Mouse (Mus musculus) kidney, postnatal 14 days (tissue): ENCODE results near the gene Grm4.

Experiments used
- DNase-seq: peaks from one replicate; pipeline ENCODE4 v3.0.0; 2022; ENCODE audit warnings: mixed read lengths

The Grm4 gene

DNA sequence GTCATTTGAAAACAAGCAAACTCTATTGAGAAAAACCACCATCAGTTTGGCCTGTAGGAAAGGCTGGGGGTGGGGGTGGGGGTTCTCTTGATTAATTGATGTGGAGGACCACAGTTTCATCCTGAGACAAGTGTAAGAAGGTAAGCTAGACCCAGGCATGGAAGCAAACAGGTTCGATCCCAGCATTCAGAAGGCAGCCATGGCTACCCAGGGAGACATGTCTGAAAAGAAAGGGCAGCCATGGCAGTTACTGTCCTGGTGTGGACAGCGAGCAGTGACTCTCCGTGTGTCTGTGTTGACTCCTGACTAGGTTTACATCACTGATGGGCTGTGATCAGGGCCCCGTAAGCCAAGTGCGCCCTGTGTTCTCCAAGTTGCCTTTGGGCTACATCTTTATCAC lies at the start of gene Grm4:
Gene Grm4, minus strand, starts transcription at position 101 of the 400 bp plus-strand sequence.
- no peak for DNase-seq

DNA sequence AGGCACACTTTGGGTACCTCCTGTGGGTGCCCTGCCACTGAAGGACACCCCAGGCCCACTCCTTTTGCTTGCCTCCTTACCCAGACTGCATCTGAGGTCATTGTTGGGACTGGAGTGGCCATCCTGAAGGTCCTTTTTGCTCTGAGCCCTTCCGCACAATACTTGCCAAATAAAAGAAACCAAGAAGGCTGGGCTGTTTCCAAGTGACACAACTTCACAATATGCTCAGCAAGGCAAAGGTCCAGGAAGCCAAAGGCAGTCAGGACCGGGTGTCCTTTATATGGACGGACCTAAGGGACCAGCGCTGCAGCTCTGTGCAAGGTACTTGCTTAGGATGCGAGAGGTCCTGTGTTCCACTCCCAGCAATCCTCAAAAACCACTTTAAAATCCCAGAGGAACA lies 47.0 kb upstream of the Grm4 start:
- no peak for DNase-seq

DNA sequence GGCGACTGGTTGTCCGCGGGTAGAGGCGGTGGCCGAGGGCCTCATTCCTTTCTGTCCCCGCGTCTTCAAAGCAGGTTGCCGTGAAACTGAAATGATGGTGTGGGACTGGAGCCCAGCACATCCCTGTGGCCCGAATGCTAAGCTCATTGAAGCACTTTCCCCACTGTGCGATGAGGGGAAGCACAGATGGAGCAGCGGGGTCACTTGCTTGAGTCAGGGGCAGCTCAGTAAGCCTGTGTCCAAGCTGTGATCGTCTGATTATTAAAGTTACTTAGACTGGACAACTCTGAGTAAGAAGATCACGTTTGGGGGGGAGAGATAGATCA lies 44.7 kb upstream of the Grm4 start:
- no peak for DNase-seq

DNA sequence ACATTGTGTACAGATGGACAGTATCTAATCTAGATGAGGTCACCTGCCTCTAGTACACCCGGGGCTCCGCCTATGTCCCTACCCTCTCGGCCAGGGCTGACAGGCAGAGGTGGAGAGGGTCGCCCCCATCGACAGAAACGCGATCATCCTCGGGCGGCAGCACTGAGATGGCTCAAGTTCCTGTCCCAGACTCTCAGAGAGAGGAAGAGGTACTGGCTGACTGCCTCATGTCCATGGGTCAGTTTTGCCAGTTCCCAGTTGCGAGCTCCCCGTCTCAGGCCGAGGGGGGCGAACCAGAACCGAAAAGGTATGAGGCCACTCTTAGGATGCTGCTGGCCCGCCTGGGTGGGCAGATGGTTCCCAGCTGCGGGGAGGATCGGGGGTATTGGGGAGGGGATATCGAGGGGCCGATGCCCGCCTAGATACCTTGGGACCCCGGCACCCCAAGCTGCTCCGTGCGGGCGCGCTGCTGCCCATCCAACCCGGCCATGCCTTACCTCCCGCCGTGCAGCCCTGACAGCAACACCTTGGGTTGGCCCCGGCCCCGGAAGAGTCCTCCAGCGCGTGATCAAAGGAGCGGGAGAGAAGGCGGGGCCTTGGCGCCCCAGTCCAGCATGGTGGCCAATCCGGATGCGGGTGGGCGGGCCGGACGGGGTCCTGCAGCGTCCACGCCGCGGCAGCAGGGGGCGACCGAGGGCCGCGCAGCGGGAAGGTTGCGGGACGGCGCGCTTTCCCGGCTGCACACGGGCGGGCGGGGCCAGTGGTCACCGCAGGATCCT lies 44.1 kb upstream of the Grm4 start, which contains the start of gene AI413582:
Gene AI413582, minus strand, starts transcription at position 594 of the 779 bp plus-strand sequence.
- DNase-seq = peak; percentile 97

DNA sequence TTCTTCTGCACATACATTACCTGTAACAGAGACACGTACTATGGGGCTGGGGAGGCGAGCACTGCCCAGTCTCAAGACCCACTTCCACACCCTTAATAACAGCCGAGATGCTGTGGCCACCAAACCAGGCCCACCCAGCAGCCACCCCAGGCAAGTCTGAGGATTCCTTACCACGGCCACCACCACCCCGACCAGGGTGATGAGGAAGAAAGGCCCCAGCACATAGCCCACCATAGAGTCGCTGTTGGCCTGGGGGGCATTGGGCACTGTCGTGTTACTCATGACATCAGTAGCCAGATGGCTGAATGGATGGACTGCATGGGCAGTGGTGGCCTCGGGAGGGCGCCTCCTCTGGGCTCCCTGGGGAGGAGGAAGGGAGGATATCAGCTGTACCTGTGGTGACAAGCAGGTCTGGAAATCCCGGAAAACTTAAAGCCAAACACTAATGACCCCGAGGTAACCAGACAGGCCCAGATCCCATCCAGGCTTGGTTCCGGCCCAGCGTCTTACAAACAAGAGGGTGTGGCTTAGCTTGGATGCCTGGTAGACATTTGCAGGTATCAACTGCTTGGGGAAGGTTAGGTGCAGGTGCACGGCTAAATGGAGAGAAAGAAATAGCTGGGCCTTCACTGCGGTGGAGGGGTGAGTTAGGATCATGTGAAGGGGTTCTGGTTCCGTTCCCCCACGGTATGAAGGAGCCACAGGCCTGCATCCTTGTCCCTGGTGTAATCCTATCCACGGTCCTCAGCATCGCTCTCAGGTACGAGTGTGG lies 43.4 kb upstream of the Grm4 start:
- DNase-seq = no peak

DNA sequence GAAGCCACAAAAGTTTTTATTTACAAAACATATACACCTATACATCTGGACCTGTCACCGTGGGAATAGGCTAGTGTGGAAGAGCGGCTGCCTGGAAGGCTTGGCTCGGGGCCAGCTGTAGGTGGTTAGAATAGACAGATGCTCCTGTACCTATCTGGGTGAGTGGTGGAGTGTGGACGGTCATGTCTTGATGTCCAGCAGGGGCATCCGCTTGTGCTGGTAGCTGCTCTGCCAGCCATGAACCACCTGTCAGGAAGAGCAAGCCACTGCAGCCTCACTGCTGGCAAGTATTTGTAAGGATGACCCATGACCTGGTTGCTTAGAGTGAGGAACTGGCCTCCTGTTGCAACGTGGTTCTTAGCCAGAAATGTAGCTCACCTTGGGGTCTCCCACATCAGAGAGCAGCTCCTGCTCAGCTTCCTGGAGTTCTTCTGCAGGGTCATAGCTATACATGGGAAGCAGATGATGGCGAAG lies 42.6 kb upstream of the Grm4 start:
- no peak for DNase-seq

DNA sequence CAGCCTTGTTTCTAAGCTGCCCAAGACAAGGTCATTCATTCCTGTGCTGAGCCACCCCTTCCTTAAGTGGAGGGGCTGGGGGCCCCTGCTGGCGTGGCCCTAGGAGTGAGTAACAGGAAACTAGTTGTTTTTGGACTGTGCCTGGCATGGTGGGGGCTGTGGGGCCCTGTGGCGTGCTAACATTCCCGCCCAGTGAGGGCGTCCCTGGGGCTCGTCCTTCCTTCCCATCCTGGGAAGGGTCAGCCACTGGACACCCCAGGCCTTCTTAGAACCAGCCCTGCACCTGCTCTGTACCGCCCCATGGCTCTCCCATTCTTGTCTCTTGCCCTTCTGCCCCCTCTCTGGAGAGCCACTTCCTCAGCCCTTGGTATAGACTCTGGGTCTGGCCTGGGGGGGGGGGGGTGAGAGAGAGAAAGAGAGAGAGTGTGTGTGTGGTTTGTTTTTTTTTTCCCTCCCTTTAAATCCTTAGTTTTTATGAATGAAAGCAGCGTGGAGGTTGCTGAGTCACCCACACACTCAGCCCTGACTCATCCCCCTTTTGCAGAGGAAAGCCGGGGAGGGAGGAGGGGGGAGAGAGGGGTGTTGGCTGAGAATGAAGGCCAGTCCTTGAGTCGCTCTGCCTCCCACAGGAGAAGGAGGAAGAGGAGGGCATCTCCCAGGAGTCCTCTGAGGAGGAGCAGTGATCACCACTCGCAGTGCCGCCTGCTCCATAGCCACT lies 40.8 kb upstream of the Grm4 start:
- no peak for DNase-seq

DNA sequence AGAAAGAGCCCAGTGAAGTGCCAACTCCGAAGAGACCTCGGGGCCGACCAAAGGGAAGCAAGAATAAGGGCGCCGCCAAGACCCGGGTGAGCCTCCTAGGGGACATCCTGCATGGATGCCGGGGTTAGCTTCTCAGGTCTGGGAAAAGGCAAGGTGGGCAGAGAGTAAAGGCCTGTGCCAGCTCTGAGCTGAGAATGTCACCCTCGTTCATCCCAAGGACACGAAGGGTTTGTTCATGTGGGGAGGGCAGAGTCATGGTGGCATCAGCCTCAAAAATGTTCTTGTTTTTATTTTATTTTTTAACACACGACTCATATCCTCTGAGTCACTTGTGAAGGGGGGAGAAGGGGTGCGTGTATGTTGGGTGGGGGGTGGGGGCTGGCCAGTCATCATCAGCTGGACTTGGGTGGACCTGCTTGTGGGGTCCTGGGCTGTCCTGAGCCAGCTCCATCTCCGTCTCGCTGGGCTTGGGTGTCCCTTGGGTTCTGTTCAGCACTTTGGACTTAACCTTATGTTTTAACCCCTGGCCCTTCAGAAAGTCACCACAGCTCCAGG lies 39.8 kb upstream of the Grm4 start:
- no peak for DNase-seq

DNA sequence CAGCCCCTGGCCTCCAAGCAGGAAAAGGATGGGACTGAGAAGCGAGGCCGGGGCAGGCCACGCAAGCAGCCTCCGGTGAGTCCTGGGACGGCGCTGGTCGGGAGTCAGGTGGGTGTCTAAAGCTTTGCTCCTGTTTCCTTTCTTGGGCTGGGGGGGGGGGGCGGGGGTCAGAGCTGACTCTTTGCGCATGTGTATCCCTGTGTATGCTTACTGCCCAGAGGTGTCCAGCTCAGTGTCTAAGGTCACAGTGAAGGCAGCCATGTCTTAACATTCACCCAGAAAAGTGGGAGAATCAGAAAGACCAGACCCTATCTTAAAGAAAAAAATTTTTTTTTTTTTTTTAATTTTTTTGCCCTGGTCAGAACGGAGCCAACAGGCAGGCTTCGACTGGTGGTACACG lies 38.4 kb upstream of the Grm4 start:
- DNase-seq = no peak

DNA sequence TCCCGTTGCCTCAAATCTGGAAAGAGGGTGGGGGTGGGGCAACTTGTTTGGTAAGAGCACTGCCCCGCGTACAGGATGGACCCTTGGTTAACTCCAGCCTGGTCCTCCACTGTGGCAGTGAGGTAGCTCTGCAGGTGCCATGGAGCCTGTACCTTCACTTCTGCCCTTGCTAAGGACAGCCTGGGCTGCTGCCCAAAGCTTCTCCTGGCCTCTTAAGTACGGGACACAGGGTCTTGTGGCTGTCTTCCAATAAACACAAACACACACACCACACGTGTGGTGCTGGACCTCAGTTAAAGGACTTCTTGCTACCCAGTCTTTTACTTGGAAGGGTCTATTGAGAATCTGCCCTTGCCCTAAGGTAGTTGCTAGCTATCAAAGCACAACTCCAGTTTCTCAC lies 37.6 kb upstream of the Grm4 start:
- DNase-seq = no peak

DNA sequence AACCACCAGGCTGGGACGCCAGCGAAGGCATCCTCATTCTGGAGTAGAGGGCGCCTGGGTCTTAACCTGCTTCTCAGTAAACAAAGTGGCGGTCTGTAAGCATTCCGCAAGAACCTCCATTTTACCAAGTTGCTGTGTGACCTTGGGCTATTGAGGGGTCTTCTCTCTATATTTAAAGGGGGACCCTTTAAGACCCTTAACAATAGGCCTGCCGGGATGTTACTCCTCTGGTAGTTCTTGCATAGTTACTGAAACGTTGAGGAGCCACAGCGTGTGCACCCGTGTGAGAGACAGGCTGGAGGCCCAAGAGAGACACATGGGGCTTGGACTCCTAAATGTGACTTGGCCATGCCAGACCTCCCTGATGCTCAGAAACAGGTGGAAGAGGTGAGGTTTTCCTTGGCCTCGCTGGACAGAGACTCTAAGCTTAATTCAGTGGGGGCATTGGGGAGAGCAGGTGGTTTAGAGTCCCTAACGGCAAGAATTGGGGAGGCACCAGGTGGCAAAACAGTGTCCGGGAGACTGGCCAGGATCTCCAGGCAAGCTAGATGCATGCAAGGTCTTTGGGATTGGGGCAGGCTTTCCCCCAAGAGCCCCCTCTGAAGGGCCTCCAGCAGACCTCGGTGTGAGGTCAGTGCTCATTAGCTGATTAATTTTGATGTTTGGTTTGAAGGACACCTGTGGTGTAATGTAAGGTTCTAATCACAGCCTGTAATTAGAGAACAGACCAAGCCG lies 36.9 kb upstream of the Grm4 start:
- DNase-seq = no peak

DNA sequence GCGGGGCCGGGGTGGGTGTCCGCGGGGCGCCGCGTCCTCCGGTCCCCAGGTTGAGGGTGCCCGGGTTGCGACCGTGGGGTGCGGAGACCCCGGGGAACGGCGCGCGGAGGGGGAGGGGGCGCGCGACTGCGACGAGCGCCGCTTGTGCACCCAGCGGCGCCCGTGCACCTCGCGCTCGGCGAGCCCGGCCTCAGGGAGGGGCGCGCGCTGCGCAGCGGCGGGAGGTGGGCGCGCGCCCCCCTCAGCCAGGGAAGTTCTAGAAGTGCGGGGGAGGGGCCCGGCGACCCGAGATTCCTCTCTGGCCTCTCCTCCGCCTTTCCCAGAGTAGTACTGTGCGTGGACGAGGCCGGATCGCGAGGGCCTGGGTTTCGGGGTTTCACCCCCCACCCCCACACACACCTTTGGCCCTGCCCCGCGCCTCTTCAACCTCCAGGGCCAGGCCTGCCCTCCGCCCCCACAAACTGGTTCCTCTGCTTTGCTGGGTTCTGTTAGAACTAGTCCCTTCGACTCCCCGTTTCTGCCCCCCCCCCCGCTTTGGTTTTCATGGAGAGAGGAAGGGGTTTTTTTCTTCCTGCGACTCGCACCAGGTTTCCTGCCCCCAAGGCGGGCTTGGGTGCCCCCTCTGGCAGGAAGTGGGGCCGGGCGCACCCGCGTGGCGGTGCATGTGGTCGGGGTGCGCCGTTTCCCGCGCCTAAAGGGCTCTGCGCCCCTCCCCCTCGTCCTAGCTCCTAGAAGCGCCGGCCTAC lies 36.2 kb upstream of the Grm4 start:
- DNase-seq = peak; percentile 55

DNA sequence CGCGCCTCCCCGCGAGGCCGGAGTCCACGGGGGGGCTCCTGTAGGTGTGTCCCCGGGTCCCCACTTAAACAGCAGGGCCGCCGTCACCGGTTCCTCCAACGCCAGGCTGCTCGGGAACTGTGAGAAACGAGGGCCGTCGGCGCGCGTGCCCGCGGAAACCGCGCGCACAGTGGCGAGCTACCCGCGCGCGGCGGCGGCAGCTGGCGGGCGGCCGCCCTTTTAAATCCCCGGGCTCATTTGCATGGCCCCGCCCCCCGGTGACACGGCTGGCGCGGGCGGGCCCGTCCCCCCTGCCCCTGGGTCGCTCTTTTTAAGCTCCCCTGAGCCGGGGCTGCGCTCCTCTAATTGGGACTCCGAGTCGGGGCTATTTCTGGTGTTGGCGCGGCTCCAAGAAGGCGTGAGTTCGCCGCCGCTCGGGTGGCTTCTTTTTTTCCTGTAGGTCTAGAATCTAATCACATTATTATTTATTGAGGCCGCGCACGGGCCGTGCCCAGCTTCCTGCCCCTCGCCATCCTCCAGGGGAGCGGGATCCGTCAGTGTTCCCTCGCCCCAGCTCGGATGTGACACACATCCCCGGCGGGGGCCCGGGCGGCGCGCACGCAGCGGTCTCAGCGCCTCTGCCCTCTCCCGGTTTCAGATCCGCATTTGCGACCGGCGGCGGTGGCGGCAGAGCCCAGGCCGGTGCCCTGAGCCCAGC lies 35.3 kb upstream of the Grm4 start, which contains the start of gene Hmga1:
Gene Hmga1, plus strand, starts transcription at position 183 of the 697 bp plus-strand sequence.
- DNase-seq = peak; percentile 93

DNA sequence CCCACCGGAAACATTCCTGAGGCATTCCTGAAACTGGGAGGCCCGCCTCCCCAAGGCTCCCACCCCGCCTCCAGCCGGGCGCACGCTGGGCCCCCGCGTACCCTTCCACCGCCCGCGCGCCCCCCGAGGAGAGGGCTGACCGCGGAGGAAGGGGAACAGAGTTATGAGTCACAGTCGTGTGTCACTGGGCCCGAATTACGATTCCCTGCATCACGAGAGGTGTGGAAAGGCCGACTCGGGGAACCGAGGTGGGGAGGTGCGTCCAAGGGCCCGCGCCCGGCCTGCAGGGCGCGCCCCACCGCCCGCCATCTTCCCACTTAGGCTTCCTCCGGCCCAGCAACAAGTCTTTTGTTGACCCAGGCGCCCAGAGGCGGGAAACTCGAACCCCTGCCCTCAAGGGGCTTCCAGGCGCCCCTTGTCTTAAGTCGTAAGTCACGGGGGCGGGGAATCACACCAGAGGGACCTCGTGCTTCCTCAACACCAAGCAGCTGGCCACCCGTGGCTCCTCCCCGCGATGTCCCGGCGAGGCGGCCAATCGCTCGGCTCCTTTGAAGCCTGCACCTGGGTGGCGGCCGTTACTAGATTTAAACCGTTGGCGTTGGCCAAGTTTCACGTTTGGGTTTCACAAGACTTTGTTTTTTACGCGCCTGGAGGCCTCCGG lies 34.4 kb upstream of the Grm4 start:
- peak; percentile 79 for DNase-seq

DNA sequence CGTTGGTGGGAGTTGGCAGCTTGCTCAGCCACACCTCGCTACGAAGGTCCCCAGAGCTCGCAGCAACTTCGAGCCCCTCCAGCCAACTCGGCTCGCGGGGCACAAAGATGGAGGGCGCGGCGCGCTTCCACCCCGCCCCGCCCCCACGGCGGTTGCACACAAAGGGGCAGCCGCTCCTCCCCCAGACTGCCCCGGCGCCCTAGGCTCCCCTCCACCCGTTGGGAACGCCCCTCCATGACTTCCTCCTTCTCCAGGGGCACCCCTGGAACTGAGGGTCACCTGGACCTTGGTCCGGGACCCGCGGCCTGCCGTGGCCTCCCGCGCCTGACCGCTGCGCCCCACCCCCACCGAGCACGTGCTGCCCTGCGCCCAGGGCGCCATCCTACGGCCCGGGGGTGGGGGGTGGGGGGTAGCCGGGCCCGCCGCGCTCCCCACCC lies 33.9 kb upstream of the Grm4 start:
- peak; percentile 65 for DNase-seq

DNA sequence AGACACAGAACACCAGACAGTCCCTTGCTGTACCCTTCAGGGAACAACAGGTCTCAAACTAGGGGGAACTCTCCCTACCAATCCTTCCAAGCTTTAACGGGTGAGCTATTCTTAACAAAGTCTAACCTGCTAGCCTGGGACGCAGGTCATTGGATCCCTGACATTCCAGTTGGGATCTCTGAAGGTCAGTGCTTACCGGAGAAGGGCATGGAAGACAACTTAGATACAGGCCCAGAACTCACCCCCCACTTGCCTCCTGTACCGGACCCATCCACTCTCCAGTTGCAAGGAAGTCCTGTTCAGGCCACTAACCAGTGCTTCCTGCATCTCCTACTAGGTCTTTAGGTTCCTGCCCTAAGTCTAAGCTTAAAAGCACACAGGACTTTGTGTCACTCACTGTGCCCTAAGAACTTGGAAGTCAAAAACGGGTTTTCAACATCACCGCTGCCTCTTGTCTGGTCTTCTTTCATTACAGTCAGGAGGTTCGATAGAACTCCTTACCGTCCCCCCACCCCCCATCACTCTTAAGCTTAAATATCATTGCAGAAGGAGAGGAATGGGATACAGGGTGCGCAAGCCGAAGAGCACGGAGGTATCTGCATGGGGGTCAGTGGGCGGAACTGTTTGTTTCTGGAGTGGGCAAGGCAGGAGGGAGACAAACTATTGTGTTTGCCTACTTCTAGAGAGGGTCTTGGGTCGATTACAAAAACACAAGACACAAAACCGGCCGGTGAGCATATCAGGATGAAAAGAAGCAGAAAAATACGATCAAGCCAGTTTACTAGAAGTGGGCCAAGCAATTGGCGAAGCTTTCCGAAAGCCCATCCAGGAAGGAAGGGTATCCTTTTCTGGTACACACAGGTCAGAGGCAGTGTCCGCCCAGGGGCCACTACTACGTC lies 33.1 kb upstream of the Grm4 start:
- no peak for DNase-seq

DNA sequence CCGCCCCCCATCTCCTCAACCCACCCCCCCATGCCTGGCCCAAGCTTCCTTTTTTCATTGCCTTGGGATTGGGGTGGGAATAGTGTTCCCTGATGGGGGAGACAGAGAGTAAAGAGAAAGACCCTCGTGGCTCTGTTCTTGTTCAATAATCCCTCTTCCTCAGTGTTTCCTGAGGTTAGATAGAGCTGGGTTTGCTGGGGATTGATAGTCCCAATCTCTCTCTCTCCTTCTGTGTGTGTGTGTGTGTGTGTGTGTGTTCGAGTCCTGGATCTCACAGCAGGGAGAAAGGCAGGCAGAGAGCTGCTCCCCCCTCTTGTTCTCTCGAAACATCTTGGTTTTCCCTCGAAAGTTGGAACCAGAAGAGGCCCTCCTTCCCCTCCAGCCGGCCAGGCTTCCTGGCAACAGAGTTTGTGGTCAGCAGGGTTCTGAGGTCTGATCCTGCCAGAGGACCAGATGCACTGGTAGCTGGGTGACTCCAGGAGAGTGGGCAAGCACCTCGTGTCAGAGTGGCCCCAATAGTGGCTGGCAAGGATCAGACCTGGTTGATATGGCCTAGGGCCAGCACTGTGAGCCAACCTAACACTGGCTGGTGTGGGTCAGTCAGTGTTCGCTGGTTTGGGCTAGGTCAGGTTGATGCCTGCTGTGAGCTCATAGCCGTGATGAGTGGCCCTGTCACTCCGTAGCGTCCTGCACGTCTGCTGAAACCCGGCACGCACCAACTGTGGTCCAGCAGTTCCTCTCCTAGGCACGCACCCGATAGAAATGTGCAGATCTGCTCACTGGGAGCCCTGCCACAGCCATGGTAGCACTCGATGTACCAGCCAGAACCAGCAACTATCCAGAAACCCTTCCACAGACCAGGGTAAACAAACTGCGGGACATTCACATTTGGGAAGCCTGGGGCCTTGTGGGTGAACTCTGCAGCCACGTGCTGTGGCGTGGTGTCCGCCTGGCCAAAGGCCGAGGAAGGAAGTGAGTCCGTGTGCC lies 31.3 kb upstream of the Grm4 start:
- no peak for DNase-seq

DNA sequence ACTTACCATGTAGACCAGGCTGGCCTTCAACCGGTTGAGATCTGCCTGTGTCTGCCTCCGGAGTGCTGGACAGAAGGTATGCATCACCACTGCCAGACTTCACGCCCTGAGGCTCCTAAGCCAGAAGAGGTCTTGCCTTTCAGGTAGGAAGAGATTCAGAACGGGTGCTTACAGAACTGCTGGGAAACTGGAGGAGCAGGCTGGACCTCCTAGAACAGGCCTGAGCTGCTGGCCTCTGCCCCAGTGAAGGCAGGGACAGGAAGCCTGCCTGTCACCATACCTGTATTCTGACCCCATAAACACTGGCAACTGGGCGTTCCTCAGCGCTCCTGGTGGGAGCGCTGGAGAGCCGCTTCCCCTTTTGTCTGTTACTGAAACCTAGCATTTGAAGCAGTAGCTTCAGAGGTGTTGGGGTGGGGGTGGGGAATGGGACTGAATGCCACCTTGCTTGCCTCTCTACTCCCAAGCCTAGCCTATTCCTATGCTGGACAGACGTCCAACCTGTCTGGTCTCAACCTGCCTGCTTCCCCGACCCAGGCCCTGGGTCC lies 30.3 kb upstream of the Grm4 start:
- no peak for DNase-seq
